Mouse (Mus musculus): ENCODE measurements around the gene Itpr2. TPM values are rescaled to one million over a fixed set of nuclear protein-coding genes. Genes with fewer than 3 reads are reported as not detected.
A peak's percentile ranks its signal among the peaks of the same experiment; 100 is the strongest.

Gene Itpr2
- total RNA-seq, 2 experiments from 2014 or later: 12.3 to 15.4 TPM

- H3K27ac ChIP-seq: no peak overlapping the region
- no peak overlapping the region for H3K4me3 ChIP-seq
- DNase-seq (ENCODE audit: extremely low spot score in 1 of 2, low spot score in 2 of 2): no peak
- no peak for TF ChIP-seq CTCF (IDR thresholded peaks at IDR 0.05)
- intact Hi-C loops (cut with DNase I): no loop called here
These were observed 28.3 kb upstream of the Itpr2 start for GRCm38 (mm10) chr6:146530363-146530762.

GRCm38 (mm10) chr6:146527537-146527936 lies 25.5 kb upstream of the Itpr2 start:
- no peak for TF ChIP-seq CTCF (IDR thresholded peaks at IDR 0.05)
- no peak for DNase-seq (ENCODE audit: extremely low spot score in 1 of 2, low spot score in 2 of 2)
- intact Hi-C loops (cut with DNase I): no loop called here
- Histone ChIP-seq H3K27ac (no peak overlapping the region), H3K4me3 (no peak overlapping the region)

DNA sequence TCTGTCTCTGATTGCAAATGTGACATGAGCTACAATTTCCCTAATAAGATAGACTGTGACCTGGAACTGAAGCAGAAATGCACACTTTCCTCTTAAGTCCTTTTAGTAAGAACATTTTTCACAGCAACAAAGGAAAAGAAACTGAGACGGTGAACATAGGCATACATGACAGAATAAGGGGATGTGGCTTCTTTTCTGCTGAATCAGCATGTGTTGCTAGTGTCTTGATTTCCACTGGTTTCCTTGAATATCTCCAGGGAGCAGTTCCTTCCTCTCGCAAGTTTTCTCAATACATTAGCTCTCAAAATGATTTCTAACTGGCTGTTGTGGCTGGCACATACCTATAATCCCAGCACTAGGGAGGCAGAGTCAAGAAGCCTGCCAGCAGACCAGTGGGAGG lies 23.5 kb upstream of the Itpr2 start:
- Histone ChIP-seq H3K27ac (no peak overlapping the region), H3K4me3 (no peak overlapping the region)
- intact Hi-C loops (cut with DNase I): no loop called here
- DNase-seq (ENCODE audit: extremely low spot score in 1 of 2, low spot score in 2 of 2): no peak
- TF ChIP-seq CTCF (IDR thresholded peaks at IDR 0.05): no peak

GRCm38 (mm10) chr6:146521456-146522245 lies 19.6 kb upstream of the Itpr2 start:
- intact Hi-C loops (cut with DNase I): no loop called here
- Histone ChIP-seq H3K4me3 (no peak overlapping the region), H3K27ac (no peak overlapping the region)
- TF ChIP-seq CTCF (IDR thresholded peaks at IDR 0.05): no peak
- no peak for DNase-seq (ENCODE audit: extremely low spot score in 1 of 2, low spot score in 2 of 2)

- DNase-seq (ENCODE audit: extremely low spot score in 1 of 2, low spot score in 2 of 2): no peak
- H3K27ac ChIP-seq: no peak overlapping the region
- no peak for TF ChIP-seq CTCF (IDR thresholded peaks at IDR 0.05)
- intact Hi-C loops (cut with DNase I): no loop called here
- no peak overlapping the region for H3K4me3 ChIP-seq
These were observed 17.0 kb upstream of the Itpr2 start for GRCm38 (mm10) chr6:146519019-146519418.

- Histone ChIP-seq H3K27ac (no peak overlapping the region), H3K4me3 (no peak overlapping the region)
- no peak for TF ChIP-seq CTCF (IDR thresholded peaks at IDR 0.05)
- intact Hi-C loops (cut with DNase I): no loop called here
- no peak for DNase-seq (ENCODE audit: extremely low spot score in 1 of 2, low spot score in 2 of 2)
These were observed 13.9 kb upstream of the Itpr2 start for GRCm38 (mm10) chr6:146515936-146516335.

DNA sequence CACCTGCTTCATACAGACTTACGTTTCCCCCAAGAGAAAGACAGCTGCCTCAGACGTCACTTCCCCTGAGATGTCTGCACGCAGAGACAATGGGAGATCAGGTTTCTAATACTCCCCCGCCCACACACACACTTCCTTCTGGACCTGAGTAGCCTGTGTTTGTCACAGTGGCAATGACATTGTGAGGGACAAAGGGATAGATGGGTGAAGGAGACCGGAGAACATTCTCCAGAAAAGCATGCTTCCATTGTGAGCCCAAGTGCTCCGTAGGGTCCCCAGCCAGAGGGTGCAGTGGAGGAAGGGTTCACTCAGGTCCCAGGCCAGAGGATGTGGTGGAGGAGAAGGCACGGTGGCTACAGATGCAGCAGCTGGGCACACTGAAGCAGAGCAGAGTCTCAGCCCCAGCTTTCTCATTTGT lies 12.5 kb upstream of the Itpr2 start:
- intact Hi-C loops (cut with DNase I): no loop called here
- TF ChIP-seq CTCF (IDR thresholded peaks at IDR 0.05): no peak
- Histone ChIP-seq H3K4me3 (no peak overlapping the region), H3K27ac (no peak overlapping the region)
- no peak for DNase-seq (ENCODE audit: extremely low spot score in 1 of 2, low spot score in 2 of 2)

DNA sequence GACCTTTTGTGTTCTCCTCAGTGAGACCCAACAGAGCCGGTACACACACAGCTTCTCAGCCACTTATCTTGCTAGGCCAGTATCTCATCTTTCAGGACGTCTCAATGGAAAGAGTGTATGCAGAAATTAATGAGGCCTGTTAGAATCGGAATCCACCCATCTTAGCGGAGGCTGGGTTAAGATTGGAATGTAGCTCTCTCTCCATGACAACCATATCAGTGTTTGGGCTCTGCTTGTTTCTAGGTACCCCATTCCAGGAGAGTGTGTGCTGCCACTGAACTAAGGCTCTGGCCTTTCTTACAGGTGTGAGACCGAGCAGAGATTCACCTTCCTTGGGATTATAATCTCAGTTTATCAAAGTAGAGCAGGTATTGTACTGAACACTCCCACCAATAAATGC lies 11.9 kb upstream of the Itpr2 start:
- no peak overlapping the region for H3K4me3 ChIP-seq
- intact Hi-C loops (cut with DNase I): no loop called here
- no peak for DNase-seq (ENCODE audit: extremely low spot score in 1 of 2, low spot score in 2 of 2)
- no peak overlapping the region for H3K27ac ChIP-seq
- no peak for TF ChIP-seq CTCF (IDR thresholded peaks at IDR 0.05)

GRCm38 (mm10) chr6:146513384-146513783 lies 11.4 kb upstream of the Itpr2 start:
- Histone ChIP-seq H3K4me3 (no peak overlapping the region), H3K27ac (no peak overlapping the region)
- no peak for TF ChIP-seq CTCF (IDR thresholded peaks at IDR 0.05)
- intact Hi-C loops (cut with DNase I): no loop called here
- DNase-seq (ENCODE audit: extremely low spot score in 1 of 2, low spot score in 2 of 2): no peak

DNA sequence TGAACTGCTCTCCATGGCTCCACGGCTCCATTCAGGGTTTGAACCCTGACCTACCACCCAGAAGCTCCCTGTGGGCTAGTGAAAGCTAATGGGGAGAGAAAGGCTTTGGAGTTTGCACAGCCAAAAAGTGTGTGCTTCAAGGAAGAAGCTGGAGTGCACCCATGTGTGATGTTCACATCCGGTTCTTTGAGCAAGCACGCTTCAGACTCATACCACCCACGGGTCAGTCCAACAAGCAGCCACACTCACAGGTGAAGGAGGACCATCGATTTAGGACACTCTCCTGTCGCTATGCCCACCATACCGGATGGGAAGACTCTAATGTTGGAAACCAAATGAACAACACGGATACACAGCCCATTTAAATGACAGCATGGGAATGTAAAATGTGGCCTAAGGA lies 9.5 kb upstream of the Itpr2 start:
- Histone ChIP-seq H3K27ac (no peak overlapping the region), H3K4me3 (no peak overlapping the region)
- no peak for DNase-seq (ENCODE audit: extremely low spot score in 1 of 2, low spot score in 2 of 2)
- no peak for TF ChIP-seq CTCF (IDR thresholded peaks at IDR 0.05)
- intact Hi-C loops (cut with DNase I): no loop called here

DNA sequence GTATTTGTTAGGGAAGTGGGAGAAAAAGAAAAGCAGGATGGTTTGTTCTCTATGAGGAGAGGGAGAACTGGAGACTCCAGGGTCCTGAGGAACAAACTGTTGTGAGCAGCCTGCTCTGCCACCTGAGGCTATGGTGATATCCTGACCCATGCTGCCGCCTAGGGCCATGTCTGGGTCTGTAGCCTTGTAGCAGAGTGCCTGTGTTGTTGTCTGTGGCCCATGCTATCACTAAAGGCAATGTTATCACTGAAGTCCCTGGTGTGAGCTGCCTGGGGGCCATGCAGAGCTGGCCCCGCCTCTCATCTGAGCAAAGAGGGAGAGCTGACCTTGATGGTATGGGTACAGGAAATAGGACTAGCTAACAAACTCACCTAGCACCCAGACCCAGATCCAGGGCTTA lies 7.9 kb upstream of the Itpr2 start:
- TF ChIP-seq CTCF (IDR thresholded peaks at IDR 0.05): no peak
- intact Hi-C loops (cut with DNase I): no loop called here

GRCm38 (mm10) chr6:146504459-146504858 lies 2.4 kb upstream of the Itpr2 start:
- no peak overlapping the region for H3K27ac ChIP-seq
- H3K4me3 ChIP-seq: no peak overlapping the region
- intact Hi-C loops (cut with DNase I): loop anchor here (5.0 kb wide), 4 partner anchors 47 to 92 kb away; partner anchors contain the start of genes Fgfr1op2 and Ints13
- no peak for TF ChIP-seq CTCF (IDR thresholded peaks at IDR 0.05)
- no peak for DNase-seq (ENCODE audit: extremely low spot score in 1 of 2, low spot score in 2 of 2)

More for the DNA sequence above, 7.9 kb upstream of the Itpr2 start:
- H3K4me3 ChIP-seq: no peak overlapping the region
- no peak overlapping the region for H3K27ac ChIP-seq
- DNase-seq (ENCODE audit: extremely low spot score in 1 of 2, low spot score in 2 of 2): no peak

DNA sequence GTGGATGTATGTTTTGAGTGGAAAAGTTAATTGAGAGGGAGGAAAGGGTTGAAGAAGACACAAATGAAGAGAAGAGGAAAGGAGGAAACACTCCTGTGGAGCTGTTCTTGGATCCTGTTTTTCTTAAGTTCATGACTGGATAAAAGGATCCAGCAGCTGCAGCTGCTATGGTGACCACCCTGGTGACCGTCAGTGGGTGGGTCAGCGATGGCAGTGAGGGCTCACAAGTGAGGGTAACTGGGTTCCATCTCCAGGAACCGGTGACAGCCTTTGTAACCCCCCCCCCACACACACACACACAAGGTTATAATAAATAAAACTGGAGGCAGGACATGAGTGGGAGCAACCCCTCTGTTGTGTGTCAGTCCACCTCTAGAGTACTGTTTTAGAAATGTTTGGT lies 833 bp upstream of the Itpr2 start:
- intact Hi-C loops (cut with DNase I): loop anchor here (5.0 kb wide), 4 partner anchors 46 to 91 kb away; partner anchors contain the start of genes Fgfr1op2 and Ints13
- peak overlapping the region; percentile 60 for H3K4me3 ChIP-seq
- no peak for TF ChIP-seq CTCF (IDR thresholded peaks at IDR 0.05)
- no peak for DNase-seq (ENCODE audit: extremely low spot score in 1 of 2, low spot score in 2 of 2)
- no peak overlapping the region for H3K27ac ChIP-seq

Data from left cerebral cortex, adult 2 months (tissue).